Mouse (Mus musculus) C2C12 (cell line): Measurements from ENCODE around the gene Soga1.

ENCODE experiments used
- CTCF ChIP-seq: IDR thresholded peaks from one replicate; pipeline ENCODE4 v1.5.1; 2011; ENCODE audit not compliant: control insufficient read depth, insufficient read depth, insufficient read length
- MYOD1 ChIP-seq: IDR thresholded peaks from one replicate; pipeline ENCODE4 v1.6.1; 2011; ENCODE audit warnings: low read depth; ENCODE audit not compliant: control insufficient read depth, insufficient read length
- USF1 ChIP-seq: IDR thresholded peaks from one replicate; pipeline ENCODE4 v1.6.1; 2011; ENCODE audit warnings: low read depth, mild to moderate bottlenecking, control low read depth, moderate library complexity

DNA sequence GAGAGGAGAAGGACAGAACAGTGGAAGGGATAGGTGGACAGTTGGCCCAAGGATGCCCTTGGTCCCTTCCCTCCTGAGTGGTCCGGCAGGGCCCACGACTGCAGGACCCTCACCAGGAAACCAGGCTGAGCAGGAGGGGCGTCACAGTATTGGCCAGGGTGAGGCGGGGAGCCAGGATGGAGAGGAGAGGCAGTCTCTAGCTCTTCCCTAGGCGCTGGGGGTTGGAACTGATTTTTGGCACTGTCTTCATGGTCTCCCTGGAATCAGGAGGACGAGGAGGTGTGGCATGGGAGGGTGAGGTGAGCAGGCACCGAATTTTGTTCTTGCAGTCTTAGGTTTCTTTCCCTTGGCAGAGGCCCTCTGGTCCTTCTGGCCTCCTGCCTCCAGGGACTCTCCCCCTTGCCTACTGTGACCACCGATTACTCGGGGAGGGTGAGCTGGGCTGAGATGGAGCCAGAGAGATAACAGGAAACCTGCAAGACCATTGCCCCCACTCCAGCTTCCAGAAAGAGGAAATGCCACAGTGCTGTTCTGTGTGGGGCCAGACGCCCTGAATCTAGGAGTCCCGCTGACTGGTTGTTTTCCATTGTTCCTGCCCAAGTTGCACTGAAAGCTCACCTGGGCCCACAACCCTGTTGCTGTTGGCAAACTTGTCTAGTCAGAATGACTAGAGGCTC is 68.3 kb downstream of the Soga1 start:
- no peak for TF ChIP-seq CTCF
- TF ChIP-seq USF1, result no peak
- TF ChIP-seq MYOD1, result no peak
